Mouse (Mus musculus): Measurements from ENCODE around the gene Fcgr3.
"Not testable (repeated sequence)": the region's sequence is repeated elsewhere in the genome, so short reads cannot be mapped to it uniquely, and the experiment has no call there.

Fcgr3 gene

GRCm38 (mm10) chr1:171064491-171065242 lies at the start of gene Fcgr3:
Fcgr3 (minus strand) TSS chr1:171064935.
- peak; percentile 66 to 68 for DNase-seq (ENCODE audit: low spot score in 2 of 2)

- DNase-seq (ENCODE audit: low spot score in 2 of 2): peak; percentile 53 to 66
Measured at GRCm38 (mm10) chr1:171113873-171114299, 49.2 kb upstream of the Fcgr3 start, which contains the start of gene Cfap126. Cfap126 (plus strand) TSS chr1:171113918.

GRCm38 (mm10) chr1:171112986-171113385 lies 48.3 kb upstream of the Fcgr3 start:
- DNase-seq (ENCODE audit: low spot score in 2 of 2): no peak

GRCm38 (mm10) chr1:171111781-171112575 lies 47.2 kb upstream of the Fcgr3 start:
- DNase-seq (ENCODE audit: low spot score in 2 of 2): peak; percentile 9 to 27

- DNase-seq (ENCODE audit: low spot score in 2 of 2): peak; percentile 81 to 89
Measured at GRCm38 (mm10) chr1:171111020-171111780, 46.5 kb upstream of the Fcgr3 start.

GRCm38 (mm10) chr1:171110659-171111019 lies 45.9 kb upstream of the Fcgr3 start:
- no peak for DNase-seq (ENCODE audit: low spot score in 2 of 2)

- DNase-seq (ENCODE audit: low spot score in 2 of 2): no peak
Measured at GRCm38 (mm10) chr1:171109620-171110019, 44.9 kb upstream of the Fcgr3 start.

GRCm38 (mm10) chr1:171105226-171105625 lies 40.5 kb upstream of the Fcgr3 start:
- DNase-seq (ENCODE audit: low spot score in 2 of 2): no peak

GRCm38 (mm10) chr1:171103179-171103840 lies 38.6 kb upstream of the Fcgr3 start:
- DNase-seq (ENCODE audit: low spot score in 2 of 2): no peak

GRCm38 (mm10) chr1:171102547-171103177 lies 37.9 kb upstream of the Fcgr3 start:
- DNase-seq (ENCODE audit: low spot score in 2 of 2): peak; percentile 66 to 80

GRCm38 (mm10) chr1:171101733-171102546 lies 37.2 kb upstream of the Fcgr3 start:
- peak; percentile 67 to 77 for DNase-seq (ENCODE audit: low spot score in 2 of 2)

- DNase-seq (ENCODE audit: low spot score in 2 of 2): no peak
Measured at GRCm38 (mm10) chr1:171101033-171101432, 36.3 kb upstream of the Fcgr3 start.

- DNase-seq (ENCODE audit: low spot score in 2 of 2): no peak
Measured at GRCm38 (mm10) chr1:171097612-171098011, 32.9 kb upstream of the Fcgr3 start.

GRCm38 (mm10) chr1:171097136-171097535 lies 32.4 kb upstream of the Fcgr3 start:
- DNase-seq (ENCODE audit: low spot score in 2 of 2): no peak

GRCm38 (mm10) chr1:171096110-171096964 lies 31.6 kb upstream of the Fcgr3 start:
- no peak for DNase-seq (ENCODE audit: low spot score in 2 of 2)

GRCm38 (mm10) chr1:171094424-171094823 lies 29.7 kb upstream of the Fcgr3 start:
- no peak for DNase-seq (ENCODE audit: low spot score in 2 of 2)

- no peak for DNase-seq (ENCODE audit: low spot score in 2 of 2)
Measured at GRCm38 (mm10) chr1:171090761-171091160, 26.0 kb upstream of the Fcgr3 start.

- no peak for DNase-seq (ENCODE audit: low spot score in 2 of 2)
Measured at GRCm38 (mm10) chr1:171089891-171090290, 25.2 kb upstream of the Fcgr3 start.

- DNase-seq (ENCODE audit: low spot score in 2 of 2): not testable (repeated sequence)
Measured at GRCm38 (mm10) chr1:171088237-171088869, 23.6 kb upstream of the Fcgr3 start.
